Mouse (Mus musculus) lung, embryonic 14.5 days (tissue): Measurements from ENCODE around the gene Ubxn11. TPM values are rescaled to one million over a fixed set of nuclear protein-coding genes. Genes with fewer than 3 reads are reported as not detected.
A peak's percentile ranks its signal among the peaks of the same experiment; 100 is the strongest.

ENCODE experiments used
- ATAC-seq: fragments of 200-750 bp; cut with Nextera tagmentation; 2 replicates; pipeline ENCODE4 v1.8.0; 2017; ENCODE audit warnings: mild to moderate bottlenecking, moderate TSS enrichment, moderate library complexity; ENCODE audit not compliant: insufficient read depth
- DNase-seq: peaks from one replicate; pipeline ENCODE4 v3.0.0-alpha.2; 2015
- H3K27ac ChIP-seq: fragments of 300-500 bp; sonication (generic); 2 replicates; pipeline ENCODE4 v1.5.1; 2014; ENCODE audit warnings: low read depth, mild to moderate bottlenecking, moderate library complexity
- H3K27me3 ChIP-seq: fragments of 300-500 bp; sonication (generic); 2 replicates; pipeline ENCODE4 v1.6.1; 2014; ENCODE audit warnings: low read length, control low read depth; ENCODE audit not compliant: insufficient read depth
- H3K36me3 ChIP-seq: fragments of 300-500 bp; sonication (generic); 2 replicates; pipeline ENCODE4 v1.6.1; 2014; ENCODE audit warnings: control low read depth; ENCODE audit not compliant: insufficient read depth
- H3K4me1 ChIP-seq: fragments of 300-500 bp; sonication (generic); 2 replicates; pipeline ENCODE4 v1.6.1; 2014; ENCODE audit warnings: antibody characterized with exemption, control low read depth; ENCODE audit not compliant: insufficient read depth
- H3K4me2 ChIP-seq: fragments of 300-500 bp; sonication (generic); 2 replicates; pipeline ENCODE4 v1.6.1; 2014; ENCODE audit warnings: mild to moderate bottlenecking
- H3K4me3 ChIP-seq: fragments of 300-500 bp; sonication (generic); 2 replicates; pipeline ENCODE4 v1.5.1; 2014; ENCODE audit warnings: low read depth, low read length
- H3K9ac ChIP-seq: fragments of 300-500 bp; sonication (generic); 2 replicates; pipeline ENCODE4 v1.6.1; 2014
- H3K9me3 ChIP-seq: fragments of 300-500 bp; sonication (generic); 2 replicates; pipeline ENCODE4 v1.6.1; 2016; ENCODE audit warnings: low read depth, low read length, control low read depth
- CTCF ChIP-seq: IDR thresholded peaks from 2 replicates; pipeline ENCODE4 v1.5.1; 2016; ENCODE audit warnings: antibody characterized with exemption, low read depth
- WGBS: fragments of 180-500 bp; shearing (Covaris S2); extraction: QIAGEN DNeasy Blood & Tissue Kit; methylation state at CpG from one replicate; pipeline ENCODE4 v1.1.7; 2014; 5-methylcytosine and 5-hydroxymethylcytosine counted together
- polyA plus RNA-seq: library from polyadenylated mRNA; unstranded; fragments of >200 nt; fragmentation: Nextera tagmentation; extraction: Ambion mirVana; gene quantifications from 2 replicates; pipeline ENCODE4 v1.2.1, GENCODE M21; 2014

Ubxn11 gene
- polyA plus RNA-seq, 1 experiment from 2014 or later = 6.8 TPM

DNA sequence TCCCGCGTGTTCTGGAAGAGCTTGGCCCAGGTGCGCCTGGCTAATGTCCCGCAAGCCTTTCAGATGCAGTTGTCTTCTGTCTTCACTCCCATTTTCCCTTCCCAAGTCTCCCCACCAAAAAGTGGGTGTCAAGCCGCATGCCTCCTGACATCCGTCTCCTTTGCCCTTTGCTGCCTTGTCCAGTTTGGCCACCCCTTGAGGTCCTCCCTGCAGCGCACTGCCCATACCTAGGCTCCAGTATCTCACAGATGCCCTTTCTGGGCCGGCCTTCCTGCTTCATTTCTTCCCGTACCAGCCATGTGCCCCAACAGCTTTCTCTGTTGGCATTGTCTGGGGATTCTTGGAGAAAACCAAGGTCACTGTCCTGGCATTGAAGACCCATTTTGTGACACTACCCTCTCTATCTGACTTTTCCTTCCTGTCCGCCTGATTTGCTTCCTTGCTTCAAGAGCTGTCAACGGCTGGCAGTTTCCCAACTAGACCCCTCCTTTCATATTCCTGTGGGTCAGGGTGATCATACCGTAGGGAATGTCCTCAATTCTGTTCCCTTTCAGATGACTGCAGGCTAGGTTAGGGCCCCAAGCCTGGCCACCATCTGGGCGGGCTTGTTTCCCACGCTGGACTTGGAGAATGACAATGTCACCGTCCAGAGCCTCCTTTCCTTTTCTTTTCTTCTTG lies 23.2 kb downstream of the Ubxn11 start:
- no peaks in the 10 kb centered on the region for H3K27me3 ChIP-seq
- no peak for TF ChIP-seq CTCF
- ATAC-seq (no peak), DNase-seq (no peak)
- H3K9me3 ChIP-seq = no peaks in the 10 kb centered on the region
- no peak overlapping the region for H3K9ac ChIP-seq
- H3K4me1 ChIP-seq = peaks cover 4% of the 10 kb centered on the region; the same call in 1 of the 2 replicates
- H3K36me3 ChIP-seq = peaks cover 11% of the 10 kb centered on the region; the same call in 1 of the 2 replicates
- no peak overlapping the region for H3K4me3 ChIP-seq
- no peak overlapping the region for H3K4me2 ChIP-seq
- no peak overlapping the region for H3K27ac ChIP-seq
- WGBS = 78% methylated on average over 15 of the region's 15 CpGs

DNA sequence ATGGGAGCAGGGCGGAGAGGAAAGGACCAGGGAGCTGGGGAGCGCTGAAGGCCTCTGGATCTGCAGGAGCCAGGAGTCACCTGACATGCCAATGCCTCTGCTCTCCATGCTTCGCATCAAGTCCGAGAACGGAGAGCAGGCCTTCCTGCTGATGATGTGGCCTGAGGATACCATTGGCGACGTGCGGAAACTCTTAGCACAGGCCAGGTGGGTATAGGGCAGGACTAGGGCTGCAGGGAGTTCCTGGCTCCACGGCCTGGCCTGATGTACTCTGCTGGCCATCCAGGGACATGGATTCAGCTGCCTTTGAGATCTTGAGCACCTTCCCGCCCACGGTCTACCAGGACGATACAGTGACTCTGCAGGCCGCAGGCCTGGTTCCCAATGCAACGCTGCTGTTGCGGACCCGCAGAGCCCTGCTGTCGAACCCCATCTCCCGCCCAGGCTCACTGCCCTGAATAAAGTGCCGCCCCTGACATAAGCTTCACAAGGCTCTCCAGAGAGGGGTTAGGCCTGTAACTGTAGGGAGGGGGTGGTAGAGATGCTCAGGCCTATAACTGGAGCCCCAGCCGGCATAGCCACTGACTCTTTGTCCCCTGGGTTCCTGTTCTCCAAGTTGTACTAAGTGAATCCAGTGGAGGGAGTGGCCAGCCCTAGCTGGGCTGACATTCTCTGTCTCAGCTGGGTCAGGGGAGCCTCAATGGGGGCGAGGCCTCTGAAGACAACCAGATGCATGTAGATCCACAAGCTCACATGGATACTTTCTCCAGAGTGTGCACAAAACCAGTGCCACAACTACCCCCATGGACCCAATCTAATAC lies 24.1 kb downstream of the Ubxn11 start:
- H3K4me2 ChIP-seq = no peak overlapping the region
- H3K9me3 ChIP-seq = no peaks in the 10 kb centered on the region
- H3K4me3 ChIP-seq = no peak overlapping the region
- no peak for ATAC-seq
- H3K27me3 ChIP-seq = no peaks in the 10 kb centered on the region
- 83% methylated on average over 21 of the region's 21 CpGs for WGBS
- peaks cover 4% of the 10 kb centered on the region; the same call in 1 of the 2 replicates for H3K4me1 ChIP-seq
- H3K27ac ChIP-seq = no peak overlapping the region
- DNase-seq = no peak
- no peak for TF ChIP-seq CTCF
- H3K36me3 ChIP-seq = peaks cover 20% of the 10 kb centered on the region; the same call in 1 of the 2 replicates
- H3K9ac ChIP-seq = no peak overlapping the region; the same call in 1 of the 2 replicates

DNA sequence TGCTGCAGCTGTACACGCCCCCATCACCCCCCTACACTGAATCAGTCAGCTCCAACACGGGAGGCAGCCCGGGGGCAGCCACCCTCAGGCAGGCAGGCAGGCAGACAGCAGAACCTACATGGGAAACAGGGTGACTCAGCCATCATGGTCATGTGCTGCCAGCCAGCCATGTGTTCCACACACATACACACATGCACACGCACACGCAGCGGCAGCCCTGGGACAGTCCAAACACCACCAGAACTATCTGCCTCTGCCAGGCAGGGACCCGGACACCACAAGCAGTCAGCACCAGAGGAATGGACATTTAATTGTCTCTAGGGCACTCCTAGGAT lies 24.7 kb downstream of the Ubxn11 start:
- Histone ChIP-seq H3K4me1 (peaks cover 4% of the 10 kb centered on the region; the same call in 1 of the 2 replicates), H3K36me3 (peaks cover 22% of the 10 kb centered on the region; the same call in 1 of the 2 replicates), H3K27ac (no peak overlapping the region), H3K27me3 (no peaks in the 10 kb centered on the region), H3K4me2 (peak overlapping the region; percentile 84; the same call in 1 of the 2 replicates), H3K9ac (peak overlapping the region; percentile 72; the same call in 1 of the 2 replicates), H3K4me3 (no peak overlapping the region), H3K9me3 (no peaks in the 10 kb centered on the region)
- WGBS = 86% methylated on average over 7 of the region's 7 CpGs
- no peak for TF ChIP-seq CTCF
- ATAC-seq (no peak), DNase-seq (no peak)

- H3K9ac ChIP-seq = peak overlapping the region; percentile 72
- no peak for ATAC-seq
- no peaks in the 10 kb centered on the region for H3K27me3 ChIP-seq
- 49% methylated on average over 8 of the region's 8 CpGs for WGBS
- no peak for TF ChIP-seq CTCF
- peaks cover 4% of the 10 kb centered on the region; the same call in 1 of the 2 replicates for H3K4me1 ChIP-seq
- H3K36me3 ChIP-seq = peaks cover 22% of the 10 kb centered on the region; the same call in 1 of the 2 replicates
- H3K4me3 ChIP-seq = peak overlapping the region; percentile 68
- DNase-seq = no peak
- H3K9me3 ChIP-seq = no peaks in the 10 kb centered on the region
- peak overlapping the region; percentile 84 for H3K4me2 ChIP-seq
- no peak overlapping the region; the same call in 1 of the 2 replicates for H3K27ac ChIP-seq
These were observed 25.4 kb downstream of the Ubxn11 start for GRCm38 (mm10) chr4:134127793-134128192.

DNA sequence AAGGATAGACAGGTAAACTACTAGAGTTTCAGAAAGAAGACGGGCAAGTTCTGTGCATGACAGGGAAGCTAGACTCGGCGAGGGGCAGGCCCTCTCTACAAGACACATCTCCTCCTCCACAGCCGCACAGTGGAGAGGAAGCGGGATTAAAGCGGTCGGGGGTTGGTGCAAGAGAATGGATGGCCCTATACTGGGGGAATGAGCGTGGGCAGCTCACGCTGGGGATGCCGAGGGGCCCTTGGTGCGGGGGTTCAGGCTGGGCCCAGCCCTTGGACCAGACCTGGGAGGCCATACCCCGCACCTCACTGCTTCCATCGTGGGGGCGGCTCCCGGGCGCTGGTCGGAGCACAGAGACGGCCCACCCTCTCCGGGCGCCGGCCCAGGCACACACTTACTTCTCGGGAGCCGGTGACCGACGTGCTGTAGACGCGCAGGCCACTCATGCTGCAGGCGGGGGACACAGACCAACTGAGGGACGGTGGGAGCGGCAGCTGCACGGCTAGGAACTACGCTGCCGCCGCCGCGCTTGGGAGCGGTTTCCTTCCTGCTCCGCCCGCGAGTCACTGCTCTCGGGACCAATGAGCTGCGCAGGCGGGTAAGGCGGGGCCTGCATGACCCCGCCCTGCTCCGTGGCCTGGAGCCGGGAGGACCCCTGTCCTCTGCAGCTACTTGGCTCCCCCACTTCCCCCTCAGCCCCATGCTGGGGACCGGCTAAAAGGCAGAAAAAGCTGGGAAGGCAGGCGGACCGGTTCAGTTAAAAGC lies 26.0 kb downstream of the Ubxn11 start, which contains the start of gene Sh3bgrl3:
TSS of gene Sh3bgrl3 (minus strand) at position 569 of the 762 bp plus-strand sequence.
- Histone ChIP-seq H3K4me3 (peak within 1 kb of the TSS; percentile 68), H3K27ac (peak within 1 kb of the TSS; percentile 93), H3K36me3 (peaks cover 22% of the 10 kb centered on the region; the same call in 1 of the 2 replicates), H3K4me2 (peak within 1 kb of the TSS; percentile 84), H3K27me3 (no peaks in the 10 kb centered on the region), H3K4me1 (peaks cover 4% of the 10 kb centered on the region; the same call in 1 of the 2 replicates), H3K9ac (peak within 1 kb of the TSS; percentile 72), H3K9me3 (no peaks in the 10 kb centered on the region)
- TF ChIP-seq CTCF = no peak
- ATAC-seq = peak; percentile 96
- peak; percentile 96 for DNase-seq
- under 1% methylated on average over 50 of the region's 50 CpGs for WGBS

- peak; percentile 67 for ATAC-seq
- TF ChIP-seq CTCF = no peak
- no peaks in the 10 kb centered on the region for H3K27me3 ChIP-seq
- H3K9ac ChIP-seq = peak overlapping the region; percentile 72
- DNase-seq = no peak
- peaks cover 22% of the 10 kb centered on the region; the same call in 1 of the 2 replicates for H3K36me3 ChIP-seq
- H3K4me2 ChIP-seq = peak overlapping the region; percentile 84
- peak overlapping the region; percentile 93 for H3K27ac ChIP-seq
- H3K4me1 ChIP-seq = peaks cover 4% of the 10 kb centered on the region; the same call in 1 of the 2 replicates
- no peaks in the 10 kb centered on the region for H3K9me3 ChIP-seq
- WGBS = 2% methylated on average over 14 of the region's 14 CpGs
- peak overlapping the region; percentile 68 for H3K4me3 ChIP-seq
These were observed 26.6 kb downstream of the Ubxn11 start for GRCm38 (mm10) chr4:134128983-134129362.
